Mouse (Mus musculus) Patski (cell line): ENCODE results near the gene Hoxc9. TPM values are rescaled to one million over a fixed set of nuclear protein-coding genes. Genes with fewer than 3 reads are reported as not detected.
A peak's percentile ranks its signal among the peaks of the same experiment; 100 is the strongest.

ENCODE experiments used
- ATAC-seq: fragments of 100-300 bp; one replicate; pipeline ENCODE4 v1.8.0; 2021
- CTCF ChIA-PET: fragments of 350-600 bp; sonication (Branson Sonifier 250); formaldehyde crosslinking; loops from one replicate; lab custom pipeline; 2022; ENCODE audit warnings: inconsistent platforms; lab: Charles Lee
- POLR2A ChIA-PET: fragments of 350-600 bp; sonication (Branson Sonifier 250); formaldehyde crosslinking; loops from one replicate; lab custom pipeline; 2022; ENCODE audit warnings: antibody characterized with exemption, inconsistent platforms; lab: Charles Lee
- DNase-seq: peaks from one replicate; pipeline ENCODE4 v3.0.0-alpha.2; 2011; ENCODE audit warnings: low read depth, low spot score
- H3K27me3 ChIP-seq: fragments of 371-371 bp; one replicate; pipeline ENCODE4 v1.5.1; 2021
- CTCF ChIP-seq: fragments of 100-300 bp; IDR thresholded peaks from one replicate; pipeline ENCODE4 v1.5.1; 2021
- in situ Hi-C: fragments of 300-500 bp; cut with MboI; formaldehyde crosslinking; loops from 3 replicates; pipeline ENCODE4 v1.11.1; 2018; ENCODE audit warnings: low pct_unique_long_range_greater_than_20kb, mixed read lengths
- polyA plus RNA-seq: library from polyadenylated mRNA; unstranded; gene quantifications from one replicate; pipeline ENCODE4 v1.2.3, GENCODE M21; 2021

The Hoxc9 gene
- polyA plus RNA-seq, 1 experiment from 2014 or later, result 5.8 TPM

DNA sequence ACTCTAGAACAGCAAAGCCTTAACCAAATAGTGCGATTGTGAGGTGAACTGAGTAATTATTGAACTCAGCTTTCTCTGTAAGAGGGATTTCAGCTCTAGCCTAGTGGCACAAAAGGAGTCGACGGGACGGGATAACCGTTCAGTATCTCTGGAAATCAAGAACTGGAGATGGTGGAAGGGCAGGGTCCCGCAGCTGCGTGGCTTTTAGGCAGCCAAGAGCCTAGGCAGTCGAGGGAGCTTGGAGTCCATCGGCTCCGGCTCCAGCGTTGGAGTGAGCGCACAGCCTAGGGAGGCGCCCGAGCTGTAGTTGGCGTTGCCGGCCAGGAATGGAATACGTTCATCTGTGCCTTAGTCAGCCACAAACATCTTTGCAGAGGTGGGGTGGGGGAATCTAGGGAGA, 29.1 kb downstream of the Hoxc9 start:
- no peaks in the 10 kb centered on the region for H3K27me3 ChIP-seq
- TF ChIP-seq CTCF, result no peak
- in situ Hi-C loops, result no loop called here
- DNase-seq (no peak), ATAC-seq (no peak)
- ChIA-PET CTCF (interaction anchor here (1.0 to 4.3 kb wide), 5 partner anchors 8 to 172 kb away, joined by 3 to 19 read pairs (median 11); no protein-coding TSS in a partner anchor), POLR2A (no interaction called here)

DNA sequence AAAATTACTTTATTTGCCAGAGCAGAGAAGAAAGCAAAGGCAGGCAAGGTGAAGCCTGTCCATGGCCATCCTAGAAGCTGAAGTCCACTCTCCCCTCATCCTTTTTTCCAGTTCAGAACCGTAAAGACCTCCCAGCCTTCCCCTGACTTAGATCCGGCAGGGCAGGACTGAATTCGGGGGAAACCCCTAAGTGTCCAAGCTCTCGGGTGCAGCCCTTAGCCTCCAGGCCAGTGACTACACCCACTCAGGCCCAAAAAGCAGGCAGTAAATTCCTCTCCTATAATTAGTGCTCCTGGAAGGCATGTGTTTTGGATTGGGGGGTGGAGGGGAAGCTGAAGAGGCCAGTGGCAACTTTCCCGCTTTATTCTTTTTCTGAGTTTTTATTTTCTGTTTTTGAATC, 29.6 kb downstream of the Hoxc9 start:
- H3K27me3 ChIP-seq, result no peaks in the 10 kb centered on the region
- ATAC-seq (no peak), DNase-seq (no peak)
- ChIA-PET POLR2A (no interaction called here), CTCF (interaction anchor here (1.0 to 4.3 kb wide), 5 partner anchors 8 to 172 kb away, joined by 3 to 19 read pairs (median 11); partner anchors contain the start of gene Hoxc10)
- no peak for TF ChIP-seq CTCF
- in situ Hi-C loops, result no loop called here

DNA sequence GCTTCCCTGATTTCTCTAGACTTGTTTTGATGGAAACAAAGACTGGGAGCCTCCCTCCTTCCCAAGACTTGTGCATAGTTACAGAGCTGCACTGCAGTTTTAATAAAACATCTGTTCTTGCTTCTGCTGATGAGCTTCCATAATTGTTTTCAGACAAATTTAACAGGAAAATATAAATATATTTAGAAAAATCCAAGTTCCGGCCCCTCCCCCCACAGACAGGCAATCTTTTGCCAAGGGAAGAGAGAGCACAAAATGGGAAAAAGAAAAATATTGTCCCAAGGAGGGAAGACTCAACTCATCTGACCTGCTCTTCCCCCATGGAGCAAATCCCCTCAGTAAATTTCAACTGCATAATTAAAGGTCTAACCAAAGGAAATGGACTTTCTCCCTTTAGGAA, 30.1 kb downstream of the Hoxc9 start:
- DNase-seq, result no peak
- TF ChIP-seq CTCF, result no peak
- CTCF ChIA-PET, result interaction anchor here (1.0 to 4.3 kb wide), 4 partner anchors 40 to 171 kb away, joined by 3 to 19 read pairs (median 8); partner anchors contain the start of gene Hoxc10
- no peaks in the 10 kb centered on the region for H3K27me3 ChIP-seq
- POLR2A ChIA-PET, result interaction anchor here (0.5 kb wide), 1 partner anchor 17 kb away, joined by 5 read pairs; no protein-coding TSS in a partner anchor
- ATAC-seq, result no peak
- in situ Hi-C loops, result no loop called here

DNA sequence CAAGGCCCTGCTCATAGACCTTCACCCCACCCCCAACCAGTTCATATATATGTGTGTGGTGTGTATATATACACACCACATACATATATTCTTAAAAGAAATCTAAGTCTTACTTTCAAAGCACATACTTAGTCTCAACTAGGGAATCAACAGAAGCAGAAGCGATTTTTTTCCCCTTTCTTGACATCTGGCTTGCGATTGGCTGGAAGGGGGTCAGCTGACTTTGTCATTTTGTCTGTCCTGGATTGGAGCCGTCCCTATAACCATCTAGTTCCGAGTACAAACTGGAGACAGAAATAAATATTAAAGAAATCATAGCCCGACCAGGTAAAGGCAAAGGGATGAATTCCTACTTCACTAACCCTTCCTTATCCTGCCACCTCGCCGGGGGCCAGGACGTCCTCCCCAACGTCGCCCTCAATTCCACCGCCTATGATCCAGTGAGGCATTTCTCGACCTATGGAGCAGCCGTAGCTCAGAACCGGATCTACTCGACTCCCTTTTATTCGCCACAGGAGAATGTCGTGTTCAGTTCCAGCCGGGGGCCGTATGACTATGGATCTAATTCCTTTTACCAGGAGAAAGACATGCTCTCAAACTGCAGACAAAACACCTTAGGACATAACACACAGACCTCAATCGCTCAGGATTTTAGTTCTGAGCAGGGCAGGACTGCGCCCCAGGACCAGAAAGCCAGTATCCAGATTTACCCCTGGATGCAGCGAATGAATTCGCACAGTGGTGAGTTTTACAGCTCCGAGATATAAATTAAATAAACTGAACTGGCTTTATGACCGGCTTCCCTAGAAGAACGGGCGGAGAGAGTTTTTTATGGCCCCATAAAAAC, 33.2 kb downstream of the Hoxc9 start:
- no peak for ATAC-seq
- no peak for TF ChIP-seq CTCF
- ChIA-PET POLR2A (no interaction called here), CTCF (interaction anchor here (1.5 to 2.4 kb wide), 2 partner anchors 156 to 163 kb away, joined by 4 to 7 read pairs; no protein-coding TSS in a partner anchor)
- DNase-seq, result no peak
- no peaks in the 10 kb centered on the region for H3K27me3 ChIP-seq
- in situ Hi-C loops, result loop anchor here (5.0 to 10.0 kb wide), 2 partner anchors 118 to 155 kb away; partner anchors contain the start of gene Smug1

DNA sequence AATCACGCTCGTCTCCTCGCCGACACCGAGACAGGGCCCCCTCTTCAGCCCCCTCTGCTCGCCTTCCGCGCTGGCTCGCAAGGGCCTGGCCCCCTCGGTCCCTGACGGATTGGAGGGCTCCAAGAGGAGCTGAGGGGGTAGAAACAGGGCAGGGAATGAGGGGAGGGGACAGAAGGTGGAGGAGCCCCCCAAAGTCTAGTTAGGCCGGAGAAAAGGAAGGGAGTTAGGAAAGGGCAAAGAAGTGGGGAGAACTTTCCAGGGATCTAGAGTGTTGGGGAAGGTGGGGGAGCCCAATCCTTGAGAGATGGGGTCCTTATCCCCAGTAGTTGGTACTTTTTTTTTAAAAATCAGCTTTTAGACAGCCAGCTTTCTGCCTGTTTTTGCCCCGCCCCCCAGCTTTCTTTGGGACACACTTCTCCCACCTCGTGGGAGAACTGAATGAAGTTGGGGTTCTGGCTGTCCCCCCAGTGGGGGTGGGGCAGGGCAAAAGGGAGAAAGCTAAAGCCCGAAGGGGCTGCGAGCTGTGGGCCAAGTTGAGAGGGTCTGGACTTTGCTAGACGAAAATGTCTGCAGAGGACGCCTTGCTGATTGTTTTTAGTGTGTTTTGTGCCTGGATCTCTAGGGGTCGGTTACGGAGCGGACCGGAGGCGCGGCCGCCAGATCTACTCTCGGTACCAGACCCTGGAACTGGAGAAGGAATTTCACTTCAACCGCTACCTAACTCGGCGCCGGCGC, 34.0 kb downstream of the Hoxc9 start:
- DNase-seq, result no peak

DNA sequence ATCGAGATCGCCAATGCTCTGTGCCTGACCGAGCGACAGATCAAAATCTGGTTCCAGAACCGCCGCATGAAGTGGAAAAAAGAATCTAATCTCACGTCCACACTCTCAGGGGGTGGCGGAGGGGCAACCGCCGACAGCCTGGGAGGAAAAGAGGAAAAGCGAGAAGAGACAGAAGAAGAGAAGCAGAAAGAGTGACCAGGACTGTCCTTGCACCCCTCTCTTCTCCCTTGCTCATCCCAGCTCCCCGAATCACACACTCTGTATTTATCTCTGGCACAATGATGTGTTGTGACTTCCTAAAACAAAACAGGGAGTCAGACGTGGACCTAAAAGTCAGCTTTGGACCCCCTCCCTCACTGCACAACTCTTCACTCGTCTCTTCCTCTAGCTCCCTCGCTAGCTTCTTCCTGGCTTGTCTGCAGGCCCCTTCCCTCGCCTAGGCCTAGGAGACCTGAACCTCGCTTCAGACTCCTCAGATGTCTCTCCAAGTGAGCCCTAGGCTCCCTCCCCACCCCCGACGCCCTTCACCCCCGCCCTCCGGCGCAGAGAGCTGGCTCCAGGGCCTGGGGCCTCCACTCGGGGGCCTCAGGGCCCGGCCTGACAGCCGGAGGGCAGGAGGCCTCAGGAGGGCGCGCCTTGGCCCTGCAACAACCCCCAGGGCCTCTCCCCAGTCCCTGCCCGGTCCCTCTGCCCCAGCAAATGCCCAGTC, 34.8 kb downstream of the Hoxc9 start:
- no peaks in the 10 kb centered on the region for H3K27me3 ChIP-seq
- in situ Hi-C loops, result loop anchor here (5.0 to 10.0 kb wide), 2 partner anchors 116 to 154 kb away; partner anchors contain the start of gene Smug1
- ChIA-PET CTCF (interaction anchor here (1.1 to 2.4 kb wide), 3 partner anchors 110 to 161 kb away, joined by 3 to 7 read pairs (median 4); no protein-coding TSS in a partner anchor), POLR2A (no interaction called here)
- no peak for ATAC-seq
- DNase-seq, result no peak
- TF ChIP-seq CTCF, result no peak

More for the DNA sequence above, 34.0 kb downstream of the Hoxc9 start:
- no peaks in the 10 kb centered on the region for H3K27me3 ChIP-seq
- in situ Hi-C loops, result loop anchor here (5.0 to 10.0 kb wide), 2 partner anchors 117 to 155 kb away; partner anchors contain the start of gene Smug1
- POLR2A ChIA-PET, result no interaction called here
- CTCF ChIA-PET, result interaction anchor here (1.1 to 2.4 kb wide), 4 partner anchors 111 to 162 kb away, joined by 3 to 7 read pairs (median 4); no protein-coding TSS in a partner anchor
- TF ChIP-seq CTCF, result no peak
- ATAC-seq, result no peak

DNA sequence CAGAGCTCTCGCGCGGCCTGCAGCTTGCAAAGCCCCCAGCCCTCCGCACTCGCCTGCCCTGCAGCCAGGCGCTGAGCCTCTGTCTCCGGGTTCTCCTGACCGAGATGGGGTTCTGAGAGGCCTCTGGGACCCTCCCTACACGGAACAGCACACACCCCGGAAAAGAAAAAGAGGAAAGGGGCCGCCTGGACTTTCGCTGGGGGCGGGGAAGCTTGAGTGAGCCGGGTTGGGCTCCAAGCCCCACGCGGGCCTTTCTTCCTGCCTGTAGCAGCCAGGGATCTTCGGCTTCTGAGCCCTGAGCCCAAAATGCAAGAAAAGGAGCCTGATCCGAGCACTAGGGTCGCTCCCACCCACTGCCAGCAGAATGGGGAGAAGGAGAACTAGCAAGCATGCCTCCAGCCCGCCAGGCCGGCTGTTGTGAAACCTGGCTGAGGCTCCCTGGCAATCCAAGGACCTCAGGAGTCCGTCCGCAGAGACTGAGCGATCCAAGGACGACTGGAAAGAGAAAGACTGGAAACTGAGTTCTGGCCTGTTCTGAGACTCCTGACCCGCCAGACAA, 35.8 kb downstream of the Hoxc9 start:
- H3K27me3 ChIP-seq, result no peaks in the 10 kb centered on the region
- ATAC-seq (no peak), DNase-seq (no peak)
- no peak for TF ChIP-seq CTCF
- in situ Hi-C loops, result loop anchor here (5.0 to 10.0 kb wide), 2 partner anchors 115 to 153 kb away; partner anchors contain the start of gene Smug1
- ChIA-PET CTCF (interaction anchor here (2.4 kb wide), 1 partner anchor 160 kb away, joined by 7 read pairs; no protein-coding TSS in a partner anchor), POLR2A (no interaction called here)

DNA sequence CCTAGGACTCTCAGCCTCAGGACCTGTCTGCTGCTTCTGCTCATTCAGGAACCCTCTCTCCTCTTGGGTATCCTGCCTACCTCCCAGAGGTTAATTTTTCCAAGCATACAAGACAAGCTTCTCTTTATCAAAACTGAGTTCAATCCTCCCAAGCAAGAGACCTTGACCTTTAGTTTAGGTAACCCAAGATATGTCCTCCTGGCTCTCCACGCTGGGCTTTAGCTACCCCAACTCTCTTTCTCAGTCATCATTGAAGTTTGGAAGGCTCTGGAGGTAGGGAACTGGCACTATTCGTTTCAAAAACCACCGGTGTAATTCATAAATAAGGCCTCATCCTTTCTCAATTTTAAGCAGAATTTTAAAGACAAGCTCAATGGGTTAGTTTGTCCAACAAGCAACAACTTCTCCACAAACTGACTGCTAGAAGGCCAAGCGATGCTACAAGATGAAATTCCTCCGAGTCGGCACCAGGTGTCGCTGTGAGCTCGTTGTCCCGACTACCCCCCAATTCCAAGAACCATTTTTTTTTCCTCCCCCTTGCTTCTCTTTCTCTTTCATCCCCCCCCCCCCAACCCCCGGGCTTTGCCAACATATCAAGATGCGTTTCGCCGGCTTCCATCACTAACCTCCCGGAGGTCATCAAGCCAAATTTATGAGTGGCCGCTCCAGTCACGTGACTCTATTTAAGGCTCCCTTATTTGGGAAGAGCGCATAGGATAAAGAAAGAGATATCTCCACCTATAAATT, 37.2 kb downstream of the Hoxc9 start:
- in situ Hi-C loops, result loop anchor here (5.0 to 10.0 kb wide), 2 partner anchors 114 to 151 kb away; partner anchors contain the start of gene Smug1
- TF ChIP-seq CTCF, result peak; percentile 87
- ChIA-PET CTCF (interaction anchor here (0.8 to 2.1 kb wide), 22 partner anchors 9 to 176 kb away, joined by 3 to 15 read pairs (median 4); partner anchors contain the start of gene Smug1), POLR2A (interaction anchor here (1.0 kb wide), 1 partner anchor 152 kb away, joined by 4 read pairs; no protein-coding TSS in a partner anchor)
- H3K27me3 ChIP-seq, result no peaks in the 10 kb centered on the region
- DNase-seq, result no peak
- no peak for ATAC-seq
